Mouse (Mus musculus) heart, postnatal 0 days (tissue): ENCODE results near the gene Klc3. TPM values are rescaled to one million over a fixed set of nuclear protein-coding genes. Genes with fewer than 3 reads are reported as not detected.

ENCODE experiments used
- ATAC-seq: fragments of 200-750 bp; cut with Nextera tagmentation; 2 replicates; pipeline ENCODE4 v1.8.0; 2017; ENCODE audit warnings: low read depth, moderate number of reproducible peaks, moderate library complexity; ENCODE audit not compliant: insufficient read depth
- DNase-seq: peaks from one replicate; pipeline ENCODE4 v3.0.0-alpha.2; 2016; ENCODE audit warnings: low spot score
- H3K27ac ChIP-seq: fragments of 300-500 bp; sonication (generic); 2 replicates; pipeline ENCODE4 v1.5.1; 2014; ENCODE audit warnings: low read depth, mild to moderate bottlenecking
- H3K27me3 ChIP-seq: fragments of 300-500 bp; sonication (generic); 2 replicates; pipeline ENCODE4 v1.6.1; 2014; ENCODE audit warnings: low read length, mixed read lengths; ENCODE audit not compliant: control insufficient read depth, insufficient read depth
- H3K36me3 ChIP-seq: fragments of 300-500 bp; sonication (generic); replicated peaks from 2 replicates; pipeline ENCODE4 v1.6.1; 2014; ENCODE audit warnings: low read length, mixed read lengths; ENCODE audit not compliant: control insufficient read depth, insufficient read depth
- H3K4me1 ChIP-seq: fragments of 300-500 bp; sonication (generic); 2 replicates; pipeline ENCODE4 v1.6.1; 2014; ENCODE audit warnings: antibody characterized with exemption; ENCODE audit not compliant: control insufficient read depth, insufficient read depth
- H3K4me2 ChIP-seq: fragments of 300-500 bp; sonication (generic); 2 replicates; pipeline ENCODE4 v1.6.1; 2014; ENCODE audit warnings: low read depth, mild to moderate bottlenecking, low read length, moderate library complexity
- H3K4me3 ChIP-seq: fragments of 300-500 bp; sonication (generic); 2 replicates; pipeline ENCODE4 v1.5.1; 2014; ENCODE audit warnings: low read depth, low read length
- H3K9ac ChIP-seq: fragments of 300-500 bp; sonication (generic); replicated peaks from 2 replicates; pipeline ENCODE4 v1.6.1; 2014; ENCODE audit warnings: low read depth, low read length, mixed read lengths
- H3K9me3 ChIP-seq: fragments of 300-500 bp; sonication (generic); replicated peaks from 2 replicates; pipeline ENCODE4 v1.6.1; 2016; ENCODE audit warnings: low read length; ENCODE audit not compliant: control insufficient read depth
- CTCF ChIP-seq: IDR thresholded peaks from 2 replicates; pipeline ENCODE4 v1.5.1; 2016; ENCODE audit warnings: antibody characterized with exemption, control low read depth, low read depth
- EP300 ChIP-seq: IDR thresholded peaks from 2 replicates; pipeline ENCODE4 v1.6.1; 2016; ENCODE audit warnings: antibody characterized with exemption, low read depth
- WGBS: fragments of 180-500 bp; shearing (Covaris S2); extraction: QIAGEN DNeasy Blood & Tissue Kit; methylation state at CpG from one replicate; pipeline ENCODE4 v1.1.7; 2014; 5-methylcytosine and 5-hydroxymethylcytosine counted together
- polyA plus RNA-seq: library from polyadenylated mRNA; unstranded; fragments of >200 nt; fragmentation: Nextera tagmentation; extraction: Ambion mirVana; gene quantifications from 2 replicates; pipeline ENCODE4 v1.2.1, GENCODE M21; 2015
- total RNA-seq: library from RNA; depleted of rRNA; stranded (reverse); fragments of >200 nt; gene quantifications from 2 replicates; pipeline ENCODE4 v1.2.3, GENCODE M21; 2014; ENCODE audit warnings: low replicate concordance

Klc3 gene
- total and polyA plus RNA-seq, 2 experiments from 2014 or later, result 0.72 TPM; not detected in 1

GRCm38 (mm10) chr7:19427999-19428650 is 24.2 kb upstream of the Klc3 start:
- Histone ChIP-seq H3K4me2 (no peak overlapping the region), H3K4me1 (no peaks in the 10 kb centered on the region), H3K36me3 (peaks cover 83% of the 10 kb centered on the region), H3K9me3 (no peaks in the 10 kb centered on the region), H3K27ac (no peak overlapping the region), H3K9ac (no peak overlapping the region), H3K4me3 (no peak overlapping the region), H3K27me3 (no peaks in the 10 kb centered on the region)
- DNase-seq (no peak), ATAC-seq (no peak)
- TF ChIP-seq EP300, result no peak
- TF ChIP-seq CTCF, result no peak
- 79% methylated on average over 15 of the region's 15 CpGs for WGBS

GRCm38 (mm10) chr7:19426888-19427287 is 23.0 kb upstream of the Klc3 start:
- no peak overlapping the region for H3K4me3 ChIP-seq
- TF ChIP-seq EP300, result no peak
- no peak for TF ChIP-seq CTCF
- H3K27me3 ChIP-seq, result no peaks in the 10 kb centered on the region
- WGBS, result 88% methylated on average over 6 of the region's 6 CpGs
- ATAC-seq (no peak), DNase-seq (no peak)
- H3K4me1 ChIP-seq, result no peaks in the 10 kb centered on the region
- H3K27ac ChIP-seq, result no peak overlapping the region
- H3K4me2 ChIP-seq, result no peak overlapping the region
- H3K9me3 ChIP-seq, result no peaks in the 10 kb centered on the region
- H3K9ac ChIP-seq, result no peak overlapping the region
- H3K36me3 ChIP-seq, result peaks cover 70% of the 10 kb centered on the region

DNA sequence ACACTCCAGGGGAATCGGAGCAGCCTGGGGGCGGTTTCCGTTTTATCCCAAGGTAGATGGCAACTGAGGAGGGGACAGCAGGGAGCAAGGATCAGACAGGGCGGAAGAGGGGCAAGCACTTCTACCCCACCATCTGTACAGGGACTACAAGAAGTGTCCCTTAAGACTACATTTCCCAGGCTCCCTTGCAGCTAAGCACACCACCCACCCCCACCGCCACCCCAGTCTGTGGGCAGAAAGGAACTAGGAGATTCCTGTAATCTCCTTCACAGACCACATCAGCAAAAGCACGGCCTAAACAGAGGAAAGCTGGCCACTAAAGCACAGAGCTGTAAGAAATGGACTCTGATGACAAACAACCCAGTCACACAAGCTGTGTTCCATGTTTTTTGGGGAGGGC is 22.4 kb upstream of the Klc3 start:
- ATAC-seq (no peak), DNase-seq (no peak)
- H3K27me3 ChIP-seq, result 0 out of 2 replicates have a peak, but pooled peaks cover 2% of the 10 kb centered on the region
- H3K36me3 ChIP-seq, result peaks cover 65% of the 10 kb centered on the region
- TF ChIP-seq CTCF (no peak), EP300 (no peak)
- no peaks in the 10 kb centered on the region for H3K9me3 ChIP-seq
- H3K27ac ChIP-seq, result no peak overlapping the region
- no peak overlapping the region for H3K4me3 ChIP-seq
- no peaks in the 10 kb centered on the region for H3K4me1 ChIP-seq
- no peak overlapping the region for H3K4me2 ChIP-seq
- H3K9ac ChIP-seq, result no peak overlapping the region
- 78% methylated on average over 6 of the region's 6 CpGs for WGBS

DNA sequence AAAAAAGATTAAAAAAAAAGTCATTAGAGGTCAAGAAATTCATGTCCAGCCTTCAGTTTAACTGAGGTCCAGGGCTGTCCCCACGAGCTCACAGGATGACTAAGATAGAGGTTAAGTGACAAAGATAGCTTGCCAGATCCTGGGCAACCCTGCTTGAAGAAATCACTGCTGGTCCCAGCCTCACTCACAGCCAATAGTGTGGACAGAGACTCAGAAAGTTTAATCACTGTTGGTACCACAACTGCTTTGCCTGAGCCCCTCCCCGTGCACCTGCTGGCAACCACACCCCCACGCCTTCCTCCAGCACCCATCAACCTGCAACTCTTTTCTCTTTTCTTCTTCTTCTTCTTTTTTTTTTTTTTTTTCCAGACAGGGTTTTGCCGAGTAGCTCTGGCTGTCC is 20.1 kb upstream of the Klc3 start:
- peaks cover 13% of the 10 kb centered on the region; the same call in 1 of the 2 replicates for H3K27me3 ChIP-seq
- H3K27ac ChIP-seq, result no peak overlapping the region
- H3K4me1 ChIP-seq, result no peaks in the 10 kb centered on the region
- no peak for TF ChIP-seq CTCF
- TF ChIP-seq EP300, result no peak
- no peak overlapping the region for H3K4me3 ChIP-seq
- H3K9me3 ChIP-seq, result no peaks in the 10 kb centered on the region
- 45% methylated on average over 4 of the region's 4 CpGs for WGBS
- no peak overlapping the region for H3K4me2 ChIP-seq
- no peak for DNase-seq
- no peak overlapping the region for H3K9ac ChIP-seq
- H3K36me3 ChIP-seq, result peaks cover 52% of the 10 kb centered on the region
- ATAC-seq, result no peak

GRCm38 (mm10) chr7:19423083-19423482 is 19.2 kb upstream of the Klc3 start:
- Histone ChIP-seq H3K27me3 (peaks cover 13% of the 10 kb centered on the region; the same call in 1 of the 2 replicates), H3K4me3 (no peak overlapping the region), H3K4me1 (no peaks in the 10 kb centered on the region), H3K9me3 (no peaks in the 10 kb centered on the region), H3K4me2 (no peak overlapping the region), H3K27ac (no peak overlapping the region), H3K36me3 (peaks cover 52% of the 10 kb centered on the region), H3K9ac (no peak overlapping the region)
- ATAC-seq, result no peak
- TF ChIP-seq EP300 (no peak), CTCF (no peak)
- DNase-seq, result no peak
- 78% methylated on average over 3 of the region's 3 CpGs for WGBS
